Mouse (Mus musculus): ENCODE measurements around the gene Cyp4a32. TPM values are rescaled to one million over a fixed set of nuclear protein-coding genes. Genes with fewer than 3 reads are reported as not detected.
"Not testable (repeated sequence)": the region's sequence is repeated elsewhere in the genome, so short reads cannot be mapped to it uniquely, and the experiment has no call there.

Cyp4a32 gene
- total RNA-seq, 1 experiment from 2014 or later, result not detected

- ATAC-seq (replicated peaks; ENCODE audit: low read depth, poor library complexity, severe bottlenecking), result not testable (repeated sequence)
Observed at GRCm38 (mm10) chr4:115655841-115656534, 55.2 kb downstream of the Cyp4a32 start.

GRCm38 (mm10) chr4:115656535-115656922 is 55.8 kb downstream of the Cyp4a32 start:
- not testable (repeated sequence) for ATAC-seq (replicated peaks; ENCODE audit: low read depth, poor library complexity, severe bottlenecking)

- peak; percentile 87 for ATAC-seq (replicated peaks; ENCODE audit: low read depth, poor library complexity, severe bottlenecking)
Observed at GRCm38 (mm10) chr4:115657104-115657866, 56.5 kb downstream of the Cyp4a32 start.

GRCm38 (mm10) chr4:115657867-115658249 is 57.1 kb downstream of the Cyp4a32 start:
- peak; percentile 40; the same call in 1 of the 2 replicates for ATAC-seq (replicated peaks; ENCODE audit: low read depth, poor library complexity, severe bottlenecking)

- ATAC-seq (replicated peaks; ENCODE audit: low read depth, poor library complexity, severe bottlenecking), result no peak
Observed at GRCm38 (mm10) chr4:115659190-115659589, 58.4 kb downstream of the Cyp4a32 start.

Other genes with a start within 250 kb of the Cyp4a32 start
- gene Cyp4a12b, start 189.3 kb upstream of the Cyp4a32 start, total RNA-seq (2017), result not detected in 2 replicates
- gene Cyp4a30b, start 148.4 kb upstream of the Cyp4a32 start, total RNA-seq (2017), result not detected in 2 replicates
- not detected in 2 replicates for gene Cyp4a14, start 104.8 kb upstream of the Cyp4a32 start, total RNA-seq (2017)
- not detected in 2 replicates for gene Cyp4a10, start 82.7 kb upstream of the Cyp4a32 start, total RNA-seq (2017)
- gene Cyp4a31, start 37.3 kb upstream of the Cyp4a32 start, total RNA-seq (2017), result not detected in 2 replicates
- gene Cyp4b1, start 46.8 kb downstream of the Cyp4a32 start, total RNA-seq (2017), result 0.14 and 2.9 TPM in 2 replicates
- 32.8 and 48.6 TPM in 2 replicates for gene Efcab14, start 136.8 kb downstream of the Cyp4a32 start, total RNA-seq (2017)
- gene Tex38, start 180.0 kb downstream of the Cyp4a32 start, total RNA-seq (2017), result 0.87 TPM in 1 of 2 replicates, not detected in the other
- gene Atpaf1, start 183.8 kb downstream of the Cyp4a32 start, total RNA-seq (2017), result 13.1 and 17.4 TPM in 2 replicates
- 8.4 and 16.9 TPM in 2 replicates for gene Mob3c, start 227.1 kb downstream of the Cyp4a32 start, total RNA-seq (2017)
- 31.7 and 68.4 TPM in 2 replicates for gene Mknk1, start 238.2 kb downstream of the Cyp4a32 start, total RNA-seq (2017)

All from common myeloid progenitor, adult 5-6 weeks (primary cell).